Mouse (Mus musculus) urinary bladder, postnatal 10 days (tissue): ENCODE data around the gene Tmem52.
"Not testable (repeated sequence)": the region's sequence is repeated elsewhere in the genome, so short reads cannot be mapped to it uniquely, and the experiment has no call there.

Experiments
- DNase-seq: peaks from one replicate; pipeline ENCODE4 v3.0.0; 2022; ENCODE audit warnings: low spot score

The Tmem52 gene

GRCm38 (mm10) chr4:155472716-155473290 lies 3.9 kb downstream of the Tmem52 start:
- DNase-seq = no peak

GRCm38 (mm10) chr4:155473319-155473718 lies 4.4 kb downstream of the Tmem52 start:
- no peak for DNase-seq

- DNase-seq = not testable (repeated sequence)
These were observed 4.9 kb downstream of the Tmem52 start for GRCm38 (mm10) chr4:155473796-155474195.

- DNase-seq = peak; percentile 46
These were observed 12.6 kb downstream of the Tmem52 start for GRCm38 (mm10) chr4:155481381-155482124.

GRCm38 (mm10) chr4:155482125-155482480 lies 13.2 kb downstream of the Tmem52 start:
- DNase-seq = no peak

GRCm38 (mm10) chr4:155482733-155483540 lies 14.0 kb downstream of the Tmem52 start:
- no peak for DNase-seq

- no peak for DNase-seq
These were observed 16.6 kb downstream of the Tmem52 start for GRCm38 (mm10) chr4:155485521-155485920.

GRCm38 (mm10) chr4:155487746-155488145 lies 18.8 kb downstream of the Tmem52 start:
- DNase-seq = no peak

GRCm38 (mm10) chr4:155488232-155489025 lies 19.5 kb downstream of the Tmem52 start:
- DNase-seq = no peak

- DNase-seq = no peak
These were observed 20.4 kb downstream of the Tmem52 start for GRCm38 (mm10) chr4:155489101-155489970.

- DNase-seq = no peak
These were observed 21.5 kb downstream of the Tmem52 start for GRCm38 (mm10) chr4:155490456-155490855.

- peak; percentile 84 for DNase-seq
These were observed 22.1 kb downstream of the Tmem52 start, which contains the start of gene Gnb1 for GRCm38 (mm10) chr4:155490990-155491504. Gnb1 (plus strand) TSS chr4:155491361.

GRCm38 (mm10) chr4:155491529-155492130 lies 22.7 kb downstream of the Tmem52 start:
- no peak for DNase-seq

- DNase-seq = no peak
These were observed 23.3 kb downstream of the Tmem52 start for GRCm38 (mm10) chr4:155492131-155492633.

GRCm38 (mm10) chr4:155494891-155495290 lies 26.0 kb downstream of the Tmem52 start:
- DNase-seq = no peak

- DNase-seq = no peak
These were observed 29.0 kb downstream of the Tmem52 start for GRCm38 (mm10) chr4:155497963-155498362.

GRCm38 (mm10) chr4:155501126-155501525 lies 32.2 kb downstream of the Tmem52 start:
- no peak for DNase-seq

GRCm38 (mm10) chr4:155505067-155505466 lies 36.2 kb downstream of the Tmem52 start:
- no peak for DNase-seq

GRCm38 (mm10) chr4:155505671-155506295 lies 36.9 kb downstream of the Tmem52 start:
- no peak for DNase-seq

- DNase-seq = no peak
These were observed 39.7 kb downstream of the Tmem52 start for GRCm38 (mm10) chr4:155508614-155509013.
